Mouse (Mus musculus) ovary, adult 2 months (tissue): ENCODE measurements around the gene Gm10378. TPM values are rescaled to one million over a fixed set of nuclear protein-coding genes. Genes with fewer than 3 reads are reported as not detected.

ENCODE experiments used
- polyA plus RNA-seq: library from polyadenylated mRNA; depleted of rRNA; stranded (reverse); fragments of >200 nt; gene quantifications from 2 replicates; pipeline ENCODE4 v1.2.3, GENCODE M21; 2012; rRNA removed

Gm10378 gene
- not detected in 2 replicates for polyA plus RNA-seq

DNA sequence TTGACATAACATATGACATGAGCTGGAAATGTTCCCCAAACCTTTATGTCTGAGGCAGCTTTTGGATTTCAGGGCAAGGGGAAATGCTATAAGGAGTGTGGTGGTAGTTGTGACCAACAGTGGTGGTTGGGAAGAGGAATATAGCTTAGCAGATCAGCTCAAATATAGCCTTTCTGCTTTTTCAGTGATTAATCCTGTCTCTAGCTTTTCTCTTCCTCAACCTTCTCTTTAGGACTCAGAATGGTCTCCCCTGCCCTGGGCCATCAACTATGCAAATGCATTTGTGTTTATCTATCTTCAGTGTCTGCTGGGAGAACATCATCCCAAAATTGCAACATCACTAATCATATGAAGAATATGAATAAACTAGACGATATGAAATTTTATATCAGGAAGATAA lies at the start of gene Gm10378:
Gene Gm10378 (plus strand): TSS at position 301 of the 400 bp plus-strand sequence.

DNA sequence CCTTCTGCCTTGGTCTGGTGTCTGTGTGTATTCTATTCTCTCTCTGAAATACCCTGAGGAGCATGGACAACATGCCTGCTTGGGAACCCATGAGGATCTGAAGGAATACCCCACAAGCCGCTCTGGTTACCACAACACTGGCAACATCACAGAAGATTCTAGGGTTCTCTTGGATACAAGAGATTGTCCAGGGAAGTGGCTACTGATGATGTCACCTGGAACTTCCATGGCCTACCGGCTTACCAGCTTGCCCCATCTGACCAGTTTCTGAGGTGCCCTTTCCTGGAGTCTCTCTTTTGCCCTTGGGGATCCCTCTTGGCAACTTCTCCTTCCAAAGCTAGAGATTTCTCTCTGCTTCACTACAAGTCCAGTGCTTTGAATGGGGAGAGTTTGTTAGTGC lies 13.9 kb upstream of the Gm10378 start, which contains the start of gene Gm3633:
Gene Gm3633 (minus strand): TSS at position 101 of the 400 bp plus-strand sequence.

Other genes starting within 250 kb of the Gm10378 start
- not detected in 2 replicates for gene Gm8005, start 216.3 kb upstream of the Gm10378 start, polyA plus RNA-seq
- gene Gm8011, start 192.1 kb upstream of the Gm10378 start, polyA plus RNA-seq = not detected in 2 replicates
- not detected in 2 replicates for gene Gm8020, start 153.6 kb upstream of the Gm10378 start, polyA plus RNA-seq
- not detected in 2 replicates for gene Gm8024, start 131.7 kb upstream of the Gm10378 start, polyA plus RNA-seq
- not detected in 2 replicates for gene Gm17124, start 56.1 kb upstream of the Gm10378 start, polyA plus RNA-seq
- not detected in 2 replicates for gene Gm3633, start 14.0 kb upstream of the Gm10378 start, polyA plus RNA-seq
- gene Gm3015, start 112.9 kb downstream of the Gm10378 start, polyA plus RNA-seq = not detected in 2 replicates
- not detected in 2 replicates for gene Gm10377, start 142.0 kb downstream of the Gm10378 start, polyA plus RNA-seq
- not detected in 2 replicates for gene Gm21977, start 197.5 kb downstream of the Gm10378 start, polyA plus RNA-seq